Mouse (Mus musculus): Measurements from ENCODE around the gene Lamc1. TPM values are rescaled to one million over a fixed set of nuclear protein-coding genes. Genes with fewer than 3 reads are reported as not detected.
A peak's percentile ranks its signal among the peaks of the same experiment; 100 is the strongest.

The Lamc1 gene
- polyA plus RNA-seq, 1 experiment from 2014 or later: 27.7 TPM

GRCm38 (mm10) chr1:153269681-153270080, 62.9 kb downstream of the Lamc1 start:
- Histone ChIP-seq H3K27me3 (no peaks in the 10 kb centered on the region), H3K4me1 (replicated peaks) (peaks cover 55% of the 10 kb centered on the region), H3K36me3 (no peaks in the 10 kb centered on the region), H3K9me3 (no peaks in the 10 kb centered on the region), H3K4me3 (no peak overlapping the region), H3K27ac (replicated peaks) (no peak overlapping the region), H3K9ac (no peak overlapping the region), H3K4me2 (no peak overlapping the region)
- 87% methylated on average over 6 of the region's 6 CpGs for WGBS
- no peak for ATAC-seq (ENCODE audit: low read depth)

- Histone ChIP-seq H3K4me1 (replicated peaks) (peaks cover 56% of the 10 kb centered on the region), H3K9ac (no peak overlapping the region), H3K27ac (replicated peaks) (no peak overlapping the region), H3K36me3 (no peaks in the 10 kb centered on the region), H3K27me3 (no peaks in the 10 kb centered on the region), H3K9me3 (no peaks in the 10 kb centered on the region), H3K4me3 (no peak overlapping the region), H3K4me2 (no peak overlapping the region)
- WGBS: 83% methylated on average over 6 of the region's 6 CpGs
- no peak for ATAC-seq (ENCODE audit: low read depth)
These were observed 63.7 kb downstream of the Lamc1 start for GRCm38 (mm10) chr1:153268806-153269309.

- 96% methylated on average over 7 of the region's 7 CpGs for WGBS
- H3K9ac ChIP-seq: no peak overlapping the region
- H3K36me3 ChIP-seq: no peaks in the 10 kb centered on the region
- no peak overlapping the region for H3K4me2 ChIP-seq
- no peak for ATAC-seq (ENCODE audit: low read depth)
- no peak overlapping the region for H3K4me3 ChIP-seq
- H3K9me3 ChIP-seq: no peaks in the 10 kb centered on the region
- H3K27me3 ChIP-seq: no peaks in the 10 kb centered on the region
- H3K27ac ChIP-seq (replicated peaks): no peak overlapping the region
- peaks cover 51% of the 10 kb centered on the region for H3K4me1 ChIP-seq (replicated peaks)
These were observed 64.3 kb downstream of the Lamc1 start for GRCm38 (mm10) chr1:153268306-153268705.

GRCm38 (mm10) chr1:153267730-153268129, 64.9 kb downstream of the Lamc1 start:
- ATAC-seq (ENCODE audit: low read depth): no peak
- Histone ChIP-seq H3K4me3 (no peak overlapping the region), H3K4me2 (no peak overlapping the region), H3K36me3 (no peaks in the 10 kb centered on the region), H3K9ac (no peak overlapping the region), H3K27ac (replicated peaks) (no peak overlapping the region), H3K9me3 (no peaks in the 10 kb centered on the region), H3K27me3 (no peaks in the 10 kb centered on the region), H3K4me1 (replicated peaks) (peaks cover 50% of the 10 kb centered on the region)
- 87% methylated on average over 7 of the region's 7 CpGs for WGBS

GRCm38 (mm10) chr1:153266891-153267290, 65.7 kb downstream of the Lamc1 start:
- no peak for ATAC-seq (ENCODE audit: low read depth)
- H3K36me3 ChIP-seq: 0 out of 2 replicates have a peak, but pooled peaks cover under 1% of the 10 kb centered on the region
- H3K4me3 ChIP-seq: no peak overlapping the region
- H3K9ac ChIP-seq: no peak overlapping the region
- no peak overlapping the region for H3K27ac ChIP-seq (replicated peaks)
- 51% methylated on average over 5 of the region's 5 CpGs for WGBS
- no peaks in the 10 kb centered on the region for H3K27me3 ChIP-seq
- no peak overlapping the region for H3K4me2 ChIP-seq
- H3K9me3 ChIP-seq: no peaks in the 10 kb centered on the region
- peaks cover 42% of the 10 kb centered on the region for H3K4me1 ChIP-seq (replicated peaks)

- Histone ChIP-seq H3K4me3 (no peak overlapping the region), H3K4me2 (no peak overlapping the region), H3K36me3 (0 out of 2 replicates have a peak, but pooled peaks cover 5% of the 10 kb centered on the region), H3K9ac (no peak overlapping the region), H3K27me3 (no peaks in the 10 kb centered on the region), H3K27ac (replicated peaks) (peak overlapping the region; percentile 52), H3K4me1 (replicated peaks) (peaks cover 36% of the 10 kb centered on the region), H3K9me3 (no peaks in the 10 kb centered on the region)
- whole genome bisulfite sequencing: 60% methylated on average over 7 of the region's 7 CpGs
- ATAC-seq (ENCODE audit: low read depth): no peak
These were observed 67.0 kb downstream of the Lamc1 start for GRCm38 (mm10) chr1:153265579-153265978.

- no peaks in the 10 kb centered on the region for H3K9me3 ChIP-seq
- peaks cover 37% of the 10 kb centered on the region for H3K4me1 ChIP-seq (replicated peaks)
- H3K36me3 ChIP-seq: 0 out of 2 replicates have a peak, but pooled peaks cover 5% of the 10 kb centered on the region
- no peak overlapping the region for H3K4me3 ChIP-seq
- 0 out of 2 replicates have a peak overlapping the region, but pooled peaks have one; percentile 55 for H3K27ac ChIP-seq (replicated peaks)
- H3K4me2 ChIP-seq: no peak overlapping the region
- no peak overlapping the region for H3K9ac ChIP-seq
- ATAC-seq (ENCODE audit: low read depth): no peak
- 46% methylated on average over 7 of the region's 7 CpGs for WGBS
- H3K27me3 ChIP-seq: no peaks in the 10 kb centered on the region
These were observed 67.5 kb downstream of the Lamc1 start for GRCm38 (mm10) chr1:153265066-153265465.

GRCm38 (mm10) chr1:153259752-153260300, 72.8 kb downstream of the Lamc1 start:
- no peak overlapping the region for H3K4me2 ChIP-seq
- H3K9ac ChIP-seq: no peak overlapping the region
- H3K27me3 ChIP-seq: no peaks in the 10 kb centered on the region
- no peak for ATAC-seq (ENCODE audit: low read depth)
- H3K9me3 ChIP-seq: no peaks in the 10 kb centered on the region
- H3K36me3 ChIP-seq: peaks cover 12% of the 10 kb centered on the region
- 54% methylated on average over 5 of the region's 5 CpGs for WGBS
- H3K27ac ChIP-seq (replicated peaks): no peak overlapping the region
- peaks cover 12% of the 10 kb centered on the region for H3K4me1 ChIP-seq (replicated peaks)
- H3K4me3 ChIP-seq: no peak overlapping the region

- no peak overlapping the region for H3K9ac ChIP-seq
- H3K4me3 ChIP-seq: no peak overlapping the region
- no peak overlapping the region for H3K4me2 ChIP-seq
- H3K27ac ChIP-seq (replicated peaks): no peak overlapping the region
- no peak for ATAC-seq (ENCODE audit: low read depth)
- 89% methylated on average over 4 of the region's 4 CpGs for WGBS
- H3K4me1 ChIP-seq (replicated peaks): no peaks in the 10 kb centered on the region
- H3K27me3 ChIP-seq: no peaks in the 10 kb centered on the region
- peaks cover 60% of the 10 kb centered on the region for H3K36me3 ChIP-seq
- peaks cover 7% of the 10 kb centered on the region; the same call in 1 of the 2 replicates for H3K9me3 ChIP-seq
These were observed 79.9 kb downstream of the Lamc1 start for GRCm38 (mm10) chr1:153252540-153253210.

GRCm38 (mm10) chr1:153251590-153252206, 80.9 kb downstream of the Lamc1 start:
- Histone ChIP-seq H3K4me2 (no peak overlapping the region), H3K4me3 (no peak overlapping the region), H3K27me3 (no peaks in the 10 kb centered on the region), H3K27ac (replicated peaks) (no peak overlapping the region), H3K4me1 (replicated peaks) (no peaks in the 10 kb centered on the region), H3K9ac (no peak overlapping the region), H3K9me3 (peaks cover 7% of the 10 kb centered on the region; the same call in 1 of the 2 replicates), H3K36me3 (peaks cover 66% of the 10 kb centered on the region)
- ATAC-seq (ENCODE audit: low read depth): no peak
- WGBS: 91% methylated on average over 12 of the region's 12 CpGs

- Histone ChIP-seq H3K27me3 (no peaks in the 10 kb centered on the region), H3K4me1 (replicated peaks) (no peaks in the 10 kb centered on the region), H3K36me3 (peaks cover 86% of the 10 kb centered on the region), H3K4me2 (no peak overlapping the region), H3K27ac (replicated peaks) (no peak overlapping the region), H3K9me3 (no peaks in the 10 kb centered on the region), H3K4me3 (no peak overlapping the region), H3K9ac (no peak overlapping the region)
- no peak for ATAC-seq (ENCODE audit: low read depth)
- 85% methylated on average over 7 of the region's 7 CpGs for WGBS
These were observed 91.2 kb downstream of the Lamc1 start for GRCm38 (mm10) chr1:153241346-153241745.

- Histone ChIP-seq H3K4me1 (replicated peaks) (no peaks in the 10 kb centered on the region), H3K27ac (replicated peaks) (no peak overlapping the region), H3K9ac (no peak overlapping the region), H3K4me2 (no peak overlapping the region), H3K27me3 (no peaks in the 10 kb centered on the region), H3K9me3 (no peaks in the 10 kb centered on the region), H3K36me3 (peaks cover 62% of the 10 kb centered on the region), H3K4me3 (no peak overlapping the region)
- no peak for ATAC-seq (ENCODE audit: low read depth)
- 82% methylated on average over 4 of the region's 4 CpGs for WGBS
These were observed 97.0 kb downstream of the Lamc1 start for GRCm38 (mm10) chr1:153235576-153235975.

Measured in neural tube, embryonic 13.5 days (tissue).